Mouse (Mus musculus) kidney, adult 8-10 months (tissue): ENCODE results near the gene Card6.
A peak's percentile ranks its signal among the peaks of the same experiment; 100 is the strongest.

Source experiments
- DNase-seq, 2 experiments: peaks; one replicate each; pipeline ENCODE4 v3.0.0; 2022

The Card6 gene

GRCm38 (mm10) chr15:5129111-5129805 lies 20.9 kb upstream of the Card6 start:
- no peak for DNase-seq

- DNase-seq: no peak
Observed at GRCm38 (mm10) chr15:5128176-5128940, 20.0 kb upstream of the Card6 start.

- no peak for DNase-seq
Observed at GRCm38 (mm10) chr15:5127487-5127886, 19.1 kb upstream of the Card6 start.

GRCm38 (mm10) chr15:5126456-5126855 lies 18.1 kb upstream of the Card6 start:
- DNase-seq: no peak

- DNase-seq: no peak
Observed at GRCm38 (mm10) chr15:5121535-5122313, 13.4 kb upstream of the Card6 start.

GRCm38 (mm10) chr15:5119707-5120106 lies 11.4 kb upstream of the Card6 start:
- DNase-seq: no peak

- no peak for DNase-seq
Observed at GRCm38 (mm10) chr15:5119192-5119591, 10.9 kb upstream of the Card6 start.

GRCm38 (mm10) chr15:5118626-5119025 lies 10.3 kb upstream of the Card6 start:
- DNase-seq: no peak

- DNase-seq: no peak
Observed at GRCm38 (mm10) chr15:5117031-5117601, 8.8 kb upstream of the Card6 start.

- peak; percentile 98 for DNase-seq
Observed at GRCm38 (mm10) chr15:5116270-5117030, 8.1 kb upstream of the Card6 start, which contains the start of gene Rpl37. Gene Rpl37, plus strand, starts transcription at chr15:5116645.

- no peak for DNase-seq
Observed at GRCm38 (mm10) chr15:5115173-5115572, 6.8 kb upstream of the Card6 start.

GRCm38 (mm10) chr15:5112651-5113050 lies 4.3 kb upstream of the Card6 start:
- DNase-seq: no peak

GRCm38 (mm10) chr15:5108655-5109040 lies 309 bp upstream of the Card6 start:
- DNase-seq: no peak

- no peak for DNase-seq
Observed at GRCm38 (mm10) chr15:5106293-5106692, 2.0 kb downstream of the Card6 start.

GRCm38 (mm10) chr15:5105891-5106290 lies 2.4 kb downstream of the Card6 start:
- no peak for DNase-seq

GRCm38 (mm10) chr15:5102312-5102711 lies 6.0 kb downstream of the Card6 start:
- DNase-seq: no peak

- no peak for DNase-seq
Observed at GRCm38 (mm10) chr15:5097376-5097775, 11.0 kb downstream of the Card6 start.

GRCm38 (mm10) chr15:5095534-5096301 lies 12.6 kb downstream of the Card6 start:
- no peak for DNase-seq

GRCm38 (mm10) chr15:5090131-5090530 lies 18.2 kb downstream of the Card6 start:
- DNase-seq: no peak

- no peak for DNase-seq
Observed at GRCm38 (mm10) chr15:5088850-5089608, 19.3 kb downstream of the Card6 start.

- no peak for DNase-seq
Observed at GRCm38 (mm10) chr15:5086162-5086561, 22.2 kb downstream of the Card6 start.
